Mouse (Mus musculus): Measurements from ENCODE around the gene Dcst2. TPM values are rescaled to one million over a fixed set of nuclear protein-coding genes. Genes with fewer than 3 reads are reported as not detected.

Gene Dcst2
- not detected for total RNA-seq (2023)

DNA sequence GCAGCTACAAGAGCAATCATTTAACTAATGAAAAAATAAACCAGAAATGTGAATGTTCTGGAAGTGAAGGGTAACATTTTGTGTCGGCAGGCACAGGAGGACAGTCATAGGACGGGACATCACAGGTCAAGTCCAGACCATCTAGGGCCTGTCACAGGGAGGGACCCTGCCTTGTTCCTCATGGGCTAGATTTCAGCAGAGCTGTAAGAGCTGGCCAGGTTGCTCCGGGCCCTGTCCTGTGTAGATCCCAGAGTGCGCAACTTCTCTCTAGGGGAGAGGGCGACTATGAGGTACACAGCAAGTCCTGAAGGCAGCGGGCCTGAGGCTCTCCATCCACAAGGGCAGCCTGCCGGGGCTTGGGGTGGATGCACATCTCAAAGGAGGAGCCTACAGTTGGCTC lies at the start of gene Dcst2:
TSS of gene Dcst2 (plus strand) at position 301 of the 400 bp plus-strand sequence.

GRCm38 (mm10) chr3:89322514-89323165 lies 39.1 kb upstream of the Dcst2 start, which contains the start of gene Efna3:
Gene Efna3, minus strand, starts transcription at chr3:89322965.

GRCm38 (mm10) chr3:89337721-89338578 lies 23.8 kb upstream of the Dcst2 start, which contains the start of gene Efna4:
Gene Efna4, minus strand, starts transcription at chr3:89338028.

DNA sequence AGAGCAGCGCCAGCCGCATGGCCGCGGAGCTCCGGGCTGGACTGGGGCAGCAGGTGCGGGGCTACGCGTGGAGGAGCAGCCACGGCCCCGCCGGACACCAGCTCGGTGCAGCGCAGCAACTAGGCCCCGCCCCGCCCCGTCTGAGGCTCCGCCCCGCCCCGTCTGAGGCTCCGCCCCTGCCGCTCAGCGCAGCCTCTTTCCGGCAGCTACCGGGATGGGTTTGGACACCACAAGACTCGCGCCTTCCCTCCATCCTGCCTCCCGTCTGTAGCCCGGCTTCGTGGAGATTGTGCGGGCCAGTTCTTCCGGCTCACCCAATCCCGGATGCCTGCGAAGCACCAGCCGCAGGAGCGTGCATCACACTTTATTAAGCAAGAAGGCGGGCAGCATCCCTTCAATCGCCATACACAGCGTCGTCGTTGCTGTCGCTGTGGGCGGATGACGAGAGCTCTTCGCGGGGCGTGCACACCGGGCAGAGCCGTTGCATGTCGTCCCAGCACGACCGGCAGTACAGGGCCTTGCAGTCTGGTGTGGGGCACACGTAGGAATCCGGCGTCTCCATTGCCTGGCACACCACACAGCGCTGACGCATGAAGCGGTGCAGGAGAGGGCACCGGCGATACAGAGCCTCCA lies 11.8 kb upstream of the Dcst2 start, which contains the start of gene Adam15:
TSS of gene Adam15 (minus strand) at position 128 of the 633 bp plus-strand sequence.

GRCm38 (mm10) chr3:89365153-89365485 lies 3.3 kb downstream of the Dcst2 start, which contains the start of gene Dcst1:
Gene Dcst1, minus strand, starts transcription at chr3:89365253.

GRCm38 (mm10) chr3:89394006-89394893 lies 32.5 kb downstream of the Dcst2 start, which contains the start of gene Zbtb7b:
Gene Zbtb7b, minus strand, starts transcription at chr3:89394776.

DNA sequence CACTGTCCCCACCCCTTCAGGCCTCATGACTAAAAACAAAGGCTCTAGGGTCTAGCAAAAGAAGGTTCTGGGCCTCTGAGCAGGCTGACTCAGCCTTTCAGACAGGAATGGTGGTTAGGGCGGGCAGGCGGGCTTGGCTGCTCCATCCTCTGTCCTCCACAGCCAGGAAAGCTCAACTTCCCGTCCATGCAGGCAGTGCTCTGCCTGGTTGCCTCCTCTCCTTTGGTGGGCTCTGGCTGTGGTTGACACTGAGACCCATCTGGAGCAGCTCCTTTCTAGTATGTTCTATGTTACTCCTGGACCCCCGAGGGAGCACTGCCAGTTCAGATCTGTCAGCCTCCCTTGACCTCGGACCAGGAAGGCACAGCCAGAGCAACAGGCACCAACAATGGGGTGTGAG lies 40.9 kb downstream of the Dcst2 start, which contains the start of gene Lenep:
TSS of gene Lenep (minus strand) at position 101 of the 400 bp plus-strand sequence.

DNA sequence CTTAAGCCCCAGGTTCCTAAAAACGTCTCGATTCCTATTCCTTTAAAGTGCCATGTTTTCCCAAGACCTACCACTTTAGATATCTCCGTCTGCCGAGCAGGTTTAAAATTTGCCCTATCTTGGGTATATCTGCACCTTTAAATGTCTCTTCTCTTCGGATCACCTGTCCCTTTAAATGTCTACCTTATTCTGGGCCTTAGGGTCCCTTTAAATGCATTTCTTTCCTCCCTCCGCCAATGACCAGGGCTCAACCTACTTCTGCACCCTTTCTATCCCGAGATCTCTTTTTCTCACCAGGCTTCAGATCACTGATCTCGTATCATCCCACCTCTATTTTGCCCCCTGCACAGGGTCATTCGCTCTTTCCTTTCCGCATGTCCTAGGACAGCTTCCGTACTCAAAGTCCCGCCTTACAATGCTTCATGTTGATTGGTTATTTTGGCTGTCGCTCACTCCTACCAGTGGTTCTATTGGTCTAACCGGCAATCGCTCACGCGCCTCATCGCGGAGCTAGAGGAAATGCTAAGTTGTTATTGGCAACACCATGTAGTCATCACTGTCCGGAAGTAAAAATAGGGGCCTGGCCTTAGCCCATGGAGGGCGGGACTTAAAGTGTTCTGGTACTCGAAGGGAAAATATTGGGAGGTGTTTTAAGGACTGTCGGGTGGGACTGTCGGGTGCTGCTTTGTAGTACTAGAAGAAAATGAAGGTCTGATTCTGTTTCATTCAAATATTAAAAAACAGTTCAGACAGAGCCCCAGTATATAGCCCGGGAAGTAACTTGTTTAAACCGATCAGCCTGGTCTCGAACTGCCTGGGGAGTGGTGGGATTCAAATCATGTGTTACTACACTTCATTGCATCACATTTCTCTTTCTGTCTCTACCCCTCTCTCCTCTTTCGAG lies 50.0 kb downstream of the Dcst2 start, which contains the start of gene Flad1:
TSS of gene Flad1 (minus strand) at position 381 of the 904 bp plus-strand sequence.

GRCm38 (mm10) chr3:89418170-89418860 lies 56.5 kb downstream of the Dcst2 start, which contains the start of the genes Cks1b and Shc1:
Gene Cks1b, minus strand, starts transcription at chr3:89418383.
Gene Shc1, plus strand, starts transcription at chr3:89418443.

Other genes with a start within 250 kb of the Dcst2 start
- under 1 TPM; 0.74 to 0.96 TPM for gene Pklr, start 225.8 kb upstream of the Dcst2 start, total RNA-seq (2023)
- 10 to 100 TPM; 11.3 to 14.4 TPM for gene Hcn3, start 201.8 kb upstream of the Dcst2 start, total RNA-seq (2023)
- gene Clk2, start 197.2 kb upstream of the Dcst2 start, total RNA-seq (2023): 100 to 1,000 TPM; 123 to 131 TPM
- gene Scamp3, start 184.5 kb upstream of the Dcst2 start, total RNA-seq (2023): 100 to 1,000 TPM; 159 to 177 TPM
- gene Fam189b, start 178.8 kb upstream of the Dcst2 start, total RNA-seq (2023): 100 to 1,000 TPM; 178 to 181 TPM
- 10 to 100 TPM; 64.0 to 68.6 TPM for gene Gba, start 159.0 kb upstream of the Dcst2 start, total RNA-seq (2023)
- 1 to 10 TPM; 3.4 to 6.3 TPM for gene Thbs3, start 146.8 kb upstream of the Dcst2 start, total RNA-seq (2023)
- gene Mtx1, start 134.9 kb upstream of the Dcst2 start, total RNA-seq (2023): 10 to 100 TPM; 85.4 to 95.2 TPM
- under 1 TPM in 1 of 2 experiments, not detected in 1; 0.87 TPM for gene Muc1, start 132.9 kb upstream of the Dcst2 start, total RNA-seq (2023)
- 100 to 1,000 TPM; 100 to 110 TPM for gene Krtcap2, start 116.0 kb upstream of the Dcst2 start, total RNA-seq (2023)
- 1 to 10 TPM; 1.6 to 2.3 TPM for gene Trim46, start 115.7 kb upstream of the Dcst2 start, total RNA-seq (2023)
- gene Dpm3, start 102.6 kb upstream of the Dcst2 start, total RNA-seq (2023): 10 to 100 TPM; 68.1 to 70.0 TPM
- gene Slc50a1, start 91.4 kb upstream of the Dcst2 start, total RNA-seq (2023): 100 to 1,000 TPM in 1 of 2 experiments, 10 to 100 TPM in 1; 98.1 to 113 TPM
- gene Efna1, start 80.8 kb upstream of the Dcst2 start, total RNA-seq (2023): not detected
- gene Efna3, start 39.0 kb upstream of the Dcst2 start, total RNA-seq (2023): not detected
- gene Efna4, start 23.9 kb upstream of the Dcst2 start, total RNA-seq (2023): not detected
- 10 to 100 TPM; 11.4 to 12.0 TPM for gene Adam15, start 12.0 kb upstream of the Dcst2 start, total RNA-seq (2023)
- under 1 TPM in 1 of 2 experiments, not detected in 1; 0.76 TPM for gene Dcst1, start 3.3 kb downstream of the Dcst2 start, total RNA-seq (2023)
- 100 to 1,000 TPM in 1 of 2 experiments, 10 to 100 TPM in 1; 98.0 to 107 TPM for gene Zbtb7b, start 32.8 kb downstream of the Dcst2 start, total RNA-seq (2023)
- under 1 TPM in 1 of 2 experiments, not detected in 1; 0.89 TPM for gene Lenep, start 40.8 kb downstream of the Dcst2 start, total RNA-seq (2023)
- gene Flad1, start 49.9 kb downstream of the Dcst2 start, total RNA-seq (2023): 10 to 100 TPM; 34.1 to 34.4 TPM
- gene Cks1b, start 56.4 kb downstream of the Dcst2 start, total RNA-seq (2023): 10 to 100 TPM in 1 of 2 experiments, 1 to 10 TPM in 1; 6.3 to 11.8 TPM
- 10 to 100 TPM; 87.6 to 92.3 TPM for gene Shc1, start 56.5 kb downstream of the Dcst2 start, total RNA-seq (2023)
- 10 to 100 TPM; 45.5 to 46.1 TPM for gene Pygo2, start 68.2 kb downstream of the Dcst2 start, total RNA-seq (2023)
- 100 to 1,000 TPM; 100 to 101 TPM for gene Pbxip1, start 74.7 kb downstream of the Dcst2 start, total RNA-seq (2023)
- gene Pmvk, start 92.6 kb downstream of the Dcst2 start, total RNA-seq (2023): 10 to 100 TPM in 1 of 2 experiments, 1 to 10 TPM in 1; 6.2 to 11.9 TPM
- gene Kcnn3, start 158.2 kb downstream of the Dcst2 start, total RNA-seq (2023): under 1 TPM in 1 of 2 experiments, not detected in 1; 0.12 TPM